Mouse (Mus musculus): ENCODE results near the gene Tnfsf11. TPM values are rescaled to one million over a fixed set of nuclear protein-coding genes. Genes with fewer than 3 reads are reported as not detected.

The Tnfsf11 gene
- polyA plus RNA-seq, 1 experiment from 2014 or later: 0.13 TPM

DNA sequence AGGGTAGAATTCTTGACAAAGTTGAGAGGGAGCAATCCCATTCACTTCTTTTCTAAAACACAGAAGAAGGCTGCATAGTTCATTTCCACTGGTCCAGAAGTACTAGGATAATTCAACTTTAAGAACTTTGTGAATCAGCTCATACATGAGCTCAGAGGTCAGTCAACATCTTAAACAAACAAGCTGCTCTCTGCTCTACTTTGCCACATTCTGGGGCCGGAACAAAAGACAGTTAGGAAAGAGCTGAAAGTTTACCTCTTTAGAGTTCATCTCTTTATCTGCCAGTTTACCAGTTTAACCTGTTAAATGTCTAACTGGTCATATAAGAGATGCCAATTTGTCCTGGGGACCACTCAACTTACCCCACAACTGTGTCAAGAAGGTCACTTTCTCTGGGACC is 15.5 kb upstream of the Tnfsf11 start:
- 56% methylated on average over 1 of the region's 1 CpGs for WGBS
- no peak overlapping the region for H3K27ac ChIP-seq (replicated peaks)
- no peak overlapping the region for H3K4me2 ChIP-seq (replicated peaks)
- H3K9ac ChIP-seq (replicated peaks): no peak overlapping the region
- no peaks in the 10 kb centered on the region for H3K9me3 ChIP-seq
- no peak overlapping the region for H3K4me3 ChIP-seq
- no peak for ATAC-seq (ENCODE audit: low FRiP score, low read depth)
- H3K4me1 ChIP-seq: no peaks in the 10 kb centered on the region
- no peaks in the 10 kb centered on the region for H3K36me3 ChIP-seq
- H3K27me3 ChIP-seq: no peaks in the 10 kb centered on the region

DNA sequence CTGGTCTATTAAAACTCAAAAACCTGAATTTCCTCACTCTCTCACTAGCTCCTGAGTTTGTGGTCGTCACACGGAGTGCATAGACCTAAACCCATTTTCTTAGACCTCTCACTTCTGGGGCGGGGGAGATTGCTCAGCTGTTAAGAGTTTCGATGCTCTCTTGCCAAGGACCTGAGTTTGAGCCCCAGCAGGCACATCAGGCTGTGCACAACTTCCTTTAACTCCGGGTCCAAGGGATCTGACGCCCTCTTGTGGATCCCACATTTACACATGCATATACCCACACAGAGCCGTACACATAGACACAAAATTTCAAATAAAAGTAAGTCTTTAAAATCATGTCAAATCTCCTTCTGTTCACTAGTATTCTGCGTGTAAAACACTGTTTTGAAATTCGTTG is 15.1 kb upstream of the Tnfsf11 start:
- Histone ChIP-seq H3K9ac (replicated peaks) (no peak overlapping the region), H3K27ac (replicated peaks) (no peak overlapping the region), H3K4me1 (no peaks in the 10 kb centered on the region), H3K27me3 (no peaks in the 10 kb centered on the region), H3K4me3 (no peak overlapping the region), H3K4me2 (replicated peaks) (no peak overlapping the region), H3K36me3 (no peaks in the 10 kb centered on the region), H3K9me3 (no peaks in the 10 kb centered on the region)
- WGBS: 83% methylated on average over 9 of the region's 9 CpGs
- ATAC-seq (ENCODE audit: low FRiP score, low read depth): no peak

DNA sequence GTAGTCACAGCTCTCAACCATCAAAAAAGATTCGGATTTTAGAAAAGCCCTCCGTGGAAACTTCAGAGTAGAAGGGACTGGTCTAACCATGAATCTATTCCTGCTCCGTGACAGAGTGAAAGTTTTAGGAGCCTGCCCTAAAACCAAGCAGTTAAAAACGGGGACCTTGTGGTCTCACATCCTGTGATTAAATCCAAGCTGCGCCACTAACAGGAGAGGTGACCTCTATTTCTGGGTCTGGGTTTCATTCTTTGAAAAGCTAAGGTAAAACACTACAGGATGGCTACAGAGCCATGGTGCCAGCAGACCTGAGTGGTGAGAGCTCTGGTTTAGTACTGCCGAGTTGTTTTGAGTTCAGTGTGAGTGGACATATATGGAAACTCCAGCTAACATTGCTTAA is 12.4 kb upstream of the Tnfsf11 start:
- H3K4me3 ChIP-seq: no peak overlapping the region
- H3K36me3 ChIP-seq: no peaks in the 10 kb centered on the region
- H3K9me3 ChIP-seq: no peaks in the 10 kb centered on the region
- H3K4me1 ChIP-seq: no peaks in the 10 kb centered on the region
- no peak overlapping the region for H3K9ac ChIP-seq (replicated peaks)
- H3K27me3 ChIP-seq: no peaks in the 10 kb centered on the region
- H3K27ac ChIP-seq (replicated peaks): no peak overlapping the region
- WGBS: 91% methylated on average over 6 of the region's 6 CpGs
- no peak overlapping the region for H3K4me2 ChIP-seq (replicated peaks)
- ATAC-seq (ENCODE audit: low FRiP score, low read depth): no peak

DNA sequence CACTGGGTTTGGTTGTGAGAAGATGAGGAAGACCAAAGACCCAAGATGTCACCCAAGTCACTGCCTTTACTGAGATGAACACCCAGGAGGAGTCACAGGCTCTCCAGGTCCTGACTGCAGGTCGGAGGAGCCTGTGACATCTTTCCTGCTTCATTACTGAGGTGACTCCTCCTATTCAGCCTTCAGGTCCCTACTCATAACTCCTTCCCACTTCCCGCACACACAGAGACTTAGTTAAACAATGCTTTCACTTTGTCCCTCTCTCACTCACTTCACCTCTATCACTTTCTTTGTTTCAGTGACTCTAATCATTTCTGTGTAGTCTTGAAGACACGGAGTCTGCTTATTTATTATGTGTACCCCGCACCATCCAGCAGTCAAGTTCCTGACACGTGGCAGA is 11.7 kb upstream of the Tnfsf11 start:
- Histone ChIP-seq H3K4me3 (no peak overlapping the region), H3K36me3 (no peaks in the 10 kb centered on the region), H3K4me2 (replicated peaks) (no peak overlapping the region), H3K9ac (replicated peaks) (no peak overlapping the region), H3K9me3 (no peaks in the 10 kb centered on the region), H3K27ac (replicated peaks) (no peak overlapping the region), H3K4me1 (no peaks in the 10 kb centered on the region), H3K27me3 (no peaks in the 10 kb centered on the region)
- no peak for ATAC-seq (ENCODE audit: low FRiP score, low read depth)
- WGBS: 73% methylated on average over 5 of the region's 5 CpGs

DNA sequence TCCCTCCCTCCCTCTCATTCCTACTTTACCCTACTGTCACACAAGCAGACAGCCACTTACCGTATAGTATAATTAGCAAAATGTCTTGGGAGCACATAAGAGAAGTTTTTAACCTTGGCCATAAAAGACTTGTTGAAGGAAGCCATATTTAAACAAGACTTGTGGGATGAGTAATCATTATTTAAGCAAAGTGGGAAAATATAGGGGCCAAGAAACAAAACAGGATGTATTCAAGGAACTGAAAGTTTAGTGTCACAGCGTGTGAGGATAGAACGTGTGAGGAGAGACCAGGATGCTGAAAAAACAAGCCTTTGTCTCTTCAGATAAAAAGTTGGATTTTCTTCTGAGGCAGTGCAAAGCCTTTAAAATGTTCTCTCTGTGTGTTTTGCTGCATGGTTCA is 11.2 kb upstream of the Tnfsf11 start:
- H3K4me1 ChIP-seq: no peaks in the 10 kb centered on the region
- H3K4me3 ChIP-seq: no peak overlapping the region
- H3K27me3 ChIP-seq: no peaks in the 10 kb centered on the region
- WGBS: 85% methylated on average over 3 of the region's 3 CpGs
- no peak overlapping the region for H3K9ac ChIP-seq (replicated peaks)
- H3K36me3 ChIP-seq: no peaks in the 10 kb centered on the region
- ATAC-seq (ENCODE audit: low FRiP score, low read depth): no peak
- H3K4me2 ChIP-seq (replicated peaks): no peak overlapping the region
- H3K9me3 ChIP-seq: no peaks in the 10 kb centered on the region
- no peak overlapping the region for H3K27ac ChIP-seq (replicated peaks)

DNA sequence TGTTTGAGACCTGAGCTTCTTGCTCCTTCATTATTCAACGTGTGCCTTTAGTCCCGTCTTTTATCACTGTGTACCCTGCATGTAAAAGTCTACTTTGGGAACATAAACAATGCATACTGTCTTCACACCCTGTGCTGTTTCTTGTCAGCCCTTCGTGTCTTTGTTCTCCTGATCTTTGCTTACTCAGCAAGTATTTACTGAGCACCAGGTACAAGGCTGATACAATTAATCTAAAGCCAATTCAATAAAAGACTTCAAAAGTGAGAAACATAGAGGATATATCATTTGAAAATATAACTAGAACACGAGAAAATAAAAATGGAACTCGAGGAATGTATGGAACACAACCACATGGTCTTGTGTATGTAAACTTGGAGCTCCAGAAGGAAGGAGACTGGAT is 9.8 kb upstream of the Tnfsf11 start:
- Histone ChIP-seq H3K27me3 (no peaks in the 10 kb centered on the region), H3K4me1 (no peaks in the 10 kb centered on the region), H3K9me3 (no peaks in the 10 kb centered on the region), H3K4me2 (replicated peaks) (no peak overlapping the region), H3K36me3 (no peaks in the 10 kb centered on the region), H3K9ac (replicated peaks) (no peak overlapping the region), H3K27ac (replicated peaks) (no peak overlapping the region), H3K4me3 (no peak overlapping the region)
- WGBS: 80% methylated on average over 5 of the region's 5 CpGs
- no peak for ATAC-seq (ENCODE audit: low FRiP score, low read depth)

DNA sequence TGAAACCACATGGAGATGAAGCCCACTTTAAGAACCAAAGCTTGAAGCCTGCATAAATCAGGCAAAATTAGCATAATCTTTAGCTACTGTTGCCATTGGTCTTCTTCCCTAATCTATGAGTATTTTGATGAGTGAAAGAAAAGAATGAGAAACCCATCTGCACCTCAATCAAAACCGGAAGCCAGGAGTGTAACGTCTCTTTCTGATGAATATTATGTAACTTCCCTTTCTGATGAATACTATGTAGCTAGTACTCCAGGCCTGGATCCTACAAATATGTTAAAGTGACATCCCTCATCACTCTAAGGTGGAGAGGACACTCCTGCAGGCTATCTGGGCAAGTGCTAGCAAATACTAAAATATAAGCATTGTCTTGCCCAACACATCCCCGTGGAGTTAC is 6.9 kb downstream of the Tnfsf11 start:
- Histone ChIP-seq H3K9me3 (no peaks in the 10 kb centered on the region), H3K4me3 (no peak overlapping the region), H3K27me3 (peaks cover 9% of the 10 kb centered on the region), H3K9ac (replicated peaks) (no peak overlapping the region), H3K27ac (replicated peaks) (no peak overlapping the region), H3K4me2 (replicated peaks) (no peak overlapping the region), H3K36me3 (no peaks in the 10 kb centered on the region), H3K4me1 (no peaks in the 10 kb centered on the region)
- 83% methylated on average over 3 of the region's 3 CpGs for WGBS
- ATAC-seq (ENCODE audit: low FRiP score, low read depth): no peak

DNA sequence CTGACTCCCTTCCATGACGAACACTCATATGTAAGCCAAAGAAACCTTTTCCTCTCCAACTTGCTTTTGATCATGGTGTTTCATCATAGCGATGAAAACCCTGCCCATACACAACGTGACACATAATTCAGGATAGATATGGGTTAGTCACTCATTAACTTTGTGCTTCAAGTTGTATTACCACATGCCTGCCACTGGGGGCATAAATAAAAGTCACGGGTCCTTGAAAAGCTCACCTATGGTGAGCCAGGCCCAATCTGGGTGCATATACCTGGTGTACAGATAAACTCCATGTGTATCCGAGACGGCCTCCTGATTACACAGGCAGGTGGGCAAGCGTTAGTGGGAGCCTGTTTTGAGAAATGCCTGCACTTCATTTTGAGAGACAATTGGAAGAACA is 15.2 kb downstream of the Tnfsf11 start:
- 90% methylated on average over 7 of the region's 7 CpGs for WGBS
- H3K36me3 ChIP-seq: no peaks in the 10 kb centered on the region
- no peak for ATAC-seq (ENCODE audit: low FRiP score, low read depth)
- peaks cover 16% of the 10 kb centered on the region for H3K4me1 ChIP-seq
- H3K9ac ChIP-seq (replicated peaks): no peak overlapping the region
- H3K9me3 ChIP-seq: no peaks in the 10 kb centered on the region
- H3K4me2 ChIP-seq (replicated peaks): no peak overlapping the region
- no peak overlapping the region for H3K4me3 ChIP-seq
- peaks cover 38% of the 10 kb centered on the region for H3K27me3 ChIP-seq
- H3K27ac ChIP-seq (replicated peaks): no peak overlapping the region

DNA sequence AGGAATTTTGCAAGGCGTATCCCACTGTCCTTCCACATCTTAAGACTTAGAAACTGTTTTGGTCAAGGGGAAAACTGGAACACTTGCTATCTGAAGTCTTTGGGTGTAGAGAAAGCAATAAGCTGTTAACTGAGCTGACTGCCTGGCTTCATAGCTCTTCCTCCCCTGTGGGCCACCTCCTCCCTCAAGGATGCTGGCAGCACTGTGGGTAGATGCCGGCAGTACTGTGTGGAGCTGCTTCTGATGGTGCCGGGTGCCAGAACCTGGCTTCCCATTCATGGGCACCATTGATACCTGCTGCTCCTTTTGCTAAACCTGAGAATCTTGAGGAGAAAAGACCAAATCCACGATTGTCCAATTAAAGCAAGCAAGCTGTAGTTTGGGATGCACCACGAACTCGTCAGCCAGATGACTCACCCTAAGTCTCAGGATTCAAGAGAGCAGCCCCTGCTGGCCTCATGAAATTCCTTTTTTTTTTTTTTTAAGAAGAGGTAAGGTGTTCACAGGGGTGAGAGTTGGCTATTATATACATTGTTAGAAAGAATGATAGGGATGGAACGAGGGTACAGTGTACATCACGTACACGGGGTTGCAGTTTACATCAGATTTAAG is 17.8 kb downstream of the Tnfsf11 start:
- Histone ChIP-seq H3K36me3 (no peaks in the 10 kb centered on the region), H3K27ac (replicated peaks) (no peak overlapping the region), H3K4me2 (replicated peaks) (no peak overlapping the region; the same call in 1 of the 2 replicates), H3K27me3 (peaks cover 59% of the 10 kb centered on the region), H3K9ac (replicated peaks) (no peak overlapping the region), H3K4me1 (peaks cover 31% of the 10 kb centered on the region), H3K4me3 (no peak overlapping the region), H3K9me3 (no peaks in the 10 kb centered on the region)
- no peak for ATAC-seq (ENCODE audit: low FRiP score, low read depth)
- 68% methylated on average over 9 of the region's 9 CpGs for WGBS

DNA sequence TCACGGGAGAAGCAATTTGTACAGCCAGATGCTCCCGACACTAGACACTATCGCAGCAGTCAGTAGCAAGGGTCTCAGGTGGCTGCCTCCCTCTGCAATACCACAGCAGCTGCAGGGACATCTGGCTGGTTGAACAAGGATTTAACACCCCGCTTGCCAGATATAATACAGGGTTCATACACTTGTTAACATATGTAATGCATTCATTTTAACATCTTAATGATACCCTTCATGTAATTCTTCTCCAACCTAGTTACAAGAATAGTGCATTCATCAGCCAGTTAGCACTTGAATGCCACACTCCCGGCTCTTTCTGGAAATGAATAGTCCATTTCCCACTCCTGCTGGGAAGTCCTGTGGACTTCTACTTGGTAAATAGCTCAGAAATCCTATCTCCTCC is 18.9 kb downstream of the Tnfsf11 start:
- Histone ChIP-seq H3K27ac (replicated peaks) (no peak overlapping the region), H3K9ac (replicated peaks) (no peak overlapping the region), H3K4me2 (replicated peaks) (no peak overlapping the region), H3K36me3 (no peaks in the 10 kb centered on the region), H3K4me1 (peaks cover 31% of the 10 kb centered on the region), H3K27me3 (peaks cover 60% of the 10 kb centered on the region), H3K9me3 (no peaks in the 10 kb centered on the region), H3K4me3 (no peak overlapping the region)
- 9% methylated on average over 5 of the region's 5 CpGs for WGBS
- peak; percentile 81 for ATAC-seq (ENCODE audit: low FRiP score, low read depth)

DNA sequence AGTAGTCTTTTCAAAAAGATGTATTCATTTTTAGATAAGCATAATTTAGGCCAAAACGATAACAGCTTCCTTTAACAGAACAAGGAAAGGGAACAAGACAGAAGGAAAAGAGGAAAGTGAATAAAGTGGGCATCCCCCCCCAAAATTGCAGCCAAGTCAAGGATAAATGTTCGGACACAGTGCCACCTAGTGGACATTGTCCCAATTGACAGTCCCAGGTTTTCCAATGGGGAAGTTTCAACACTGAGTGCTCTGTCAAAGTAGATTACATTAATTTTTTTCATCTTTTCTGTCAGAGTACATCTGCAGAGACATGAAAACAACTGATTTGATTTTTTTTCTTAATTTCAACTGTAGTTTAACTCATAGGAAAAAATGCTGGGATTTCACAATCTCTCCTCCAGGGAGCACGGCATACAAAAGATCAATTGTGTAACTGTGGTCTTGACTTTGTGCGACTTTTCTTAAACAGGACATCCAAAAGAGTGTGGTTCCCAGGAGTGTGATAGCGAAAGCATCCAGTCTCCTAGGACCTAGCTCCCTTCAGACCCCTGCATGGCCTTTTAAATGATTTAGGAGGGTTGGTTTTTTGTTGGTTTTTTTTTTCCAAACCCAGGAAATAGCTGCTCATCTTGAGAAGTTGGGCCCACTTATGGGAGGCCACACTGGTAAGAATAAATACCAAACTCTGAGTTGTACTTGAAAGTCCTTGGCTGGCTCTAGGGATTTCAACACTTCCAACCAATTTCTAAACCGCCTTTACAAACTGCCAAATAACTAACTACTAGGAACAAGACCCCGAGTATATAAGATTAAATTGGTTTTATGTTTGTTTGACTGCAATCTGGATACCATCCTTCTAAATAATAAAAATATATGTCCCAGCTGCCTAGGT is 19.7 kb downstream of the Tnfsf11 start:
- Histone ChIP-seq H3K27me3 (peaks cover 63% of the 10 kb centered on the region), H3K4me1 (peaks cover 31% of the 10 kb centered on the region), H3K9me3 (no peaks in the 10 kb centered on the region), H3K27ac (replicated peaks) (no peak overlapping the region), H3K4me2 (replicated peaks) (no peak overlapping the region), H3K36me3 (no peaks in the 10 kb centered on the region), H3K4me3 (no peak overlapping the region), H3K9ac (replicated peaks) (no peak overlapping the region)
- WGBS: 37% methylated on average over 7 of the region's 7 CpGs
- ATAC-seq (ENCODE audit: low FRiP score, low read depth): 0 out of 2 replicates have a peak, but pooled peaks have one; percentile 3

DNA sequence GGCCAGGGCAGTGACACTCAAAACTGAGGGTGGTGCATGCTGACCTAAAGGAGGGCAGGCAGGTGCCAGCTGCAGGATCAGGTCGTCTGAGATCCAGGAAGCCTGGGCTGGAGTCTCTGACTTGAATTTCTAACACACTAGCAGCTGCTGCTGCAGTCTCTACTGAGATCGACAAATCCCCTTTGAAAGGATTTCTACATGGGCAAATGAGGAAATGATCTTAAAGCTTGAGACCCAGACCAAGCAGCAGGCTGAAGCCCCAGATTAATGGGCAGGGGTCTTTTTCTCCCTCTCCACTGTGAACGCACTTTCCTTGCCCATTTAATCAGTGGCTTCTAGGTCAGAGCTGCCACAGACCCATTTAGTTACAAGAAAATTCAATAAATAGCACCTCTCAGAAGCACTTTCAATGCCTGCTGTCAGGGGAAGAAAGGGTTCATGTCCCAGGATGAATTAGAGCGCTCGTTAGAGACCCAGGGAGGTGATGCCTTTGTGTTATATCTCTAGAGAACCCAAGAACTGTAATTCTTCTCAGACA is 21.8 kb downstream of the Tnfsf11 start:
- 0 out of 2 replicates have a peak overlapping the region, but pooled peaks have one; percentile 6 for H3K9ac ChIP-seq (replicated peaks)
- H3K36me3 ChIP-seq: no peaks in the 10 kb centered on the region
- H3K4me2 ChIP-seq (replicated peaks): no peak overlapping the region
- ATAC-seq (ENCODE audit: low FRiP score, low read depth): peak; percentile 41; the same call in 1 of the 2 replicates
- peak overlapping the region; percentile 54 for H3K27ac ChIP-seq (replicated peaks)
- no peak overlapping the region for H3K4me3 ChIP-seq
- no peaks in the 10 kb centered on the region for H3K9me3 ChIP-seq
- peaks cover 31% of the 10 kb centered on the region for H3K4me1 ChIP-seq
- peaks cover 50% of the 10 kb centered on the region for H3K27me3 ChIP-seq
- WGBS: 16% methylated on average over 5 of the region's 5 CpGs
